Mouse (Mus musculus) limb, embryonic 14.5 days (tissue): ENCODE data around the gene Zbed5. TPM values are rescaled to one million over a fixed set of nuclear protein-coding genes. Genes with fewer than 3 reads are reported as not detected.

ENCODE experiments used
- ATAC-seq: fragments of 200-750 bp; cut with Nextera tagmentation; 2 replicates; pipeline ENCODE4 v1.8.0; 2017; ENCODE audit warnings: low read depth, moderate number of reproducible peaks, moderate TSS enrichment; ENCODE audit not compliant: low FRiP score
- DNase-seq: peaks from one replicate; pipeline ENCODE4 v3.0.0-alpha.2; 2015; ENCODE audit warnings: low spot score
- H3K27ac ChIP-seq: fragments of 300-500 bp; sonication (generic); replicated peaks from 2 replicates; pipeline ENCODE4 v1.5.1; 2014; ENCODE audit warnings: low read depth, mild to moderate bottlenecking, low read length, moderate library complexity, mixed read lengths
- H3K27me3 ChIP-seq: fragments of 300-500 bp; sonication (generic); 2 replicates; pipeline ENCODE4 v1.6.1; 2014; ENCODE audit warnings: low read length, mixed read lengths; ENCODE audit not compliant: control insufficient read depth, insufficient read depth
- H3K36me3 ChIP-seq: fragments of 300-500 bp; sonication (generic); 2 replicates; pipeline ENCODE4 v1.6.1; 2014; ENCODE audit warnings: mild to moderate bottlenecking, low read length, moderate library complexity, mixed read lengths; ENCODE audit not compliant: control insufficient read depth, insufficient read depth
- H3K4me1 ChIP-seq: fragments of 300-500 bp; sonication (generic); 2 replicates; pipeline ENCODE4 v1.6.1; 2014; ENCODE audit warnings: antibody characterized with exemption, low read length, mixed read lengths; ENCODE audit not compliant: control insufficient read depth, insufficient read depth
- H3K4me2 ChIP-seq: fragments of 300-500 bp; sonication (generic); replicated peaks from 2 replicates; pipeline ENCODE4 v1.6.1; 2014; ENCODE audit warnings: low read depth, mild to moderate bottlenecking, low read length, moderate library complexity; ENCODE audit not compliant: severe bottlenecking
- H3K4me3 ChIP-seq: fragments of 300-500 bp; sonication (generic); replicated peaks from 2 replicates; pipeline ENCODE4 v1.5.1; 2014; ENCODE audit warnings: low read length
- H3K9ac ChIP-seq: fragments of 300-500 bp; sonication (generic); 2 replicates; pipeline ENCODE4 v1.6.1; 2014; ENCODE audit warnings: mild to moderate bottlenecking, low read depth, low read length, moderate library complexity; ENCODE audit not compliant: severe bottlenecking
- H3K9me3 ChIP-seq: fragments of 300-500 bp; sonication (generic); 2 replicates; pipeline ENCODE4 v1.6.1; 2016; ENCODE audit warnings: low read length; ENCODE audit not compliant: control insufficient read depth
- POLR2A ChIP-seq: fragments of 200-500 bp; IDR thresholded peaks from 2 replicates; pipeline ENCODE4 v1.8.0; 2012; ENCODE audit warnings: inconsistent platforms, mild to moderate bottlenecking, moderate library complexity, borderline replicate concordance; ENCODE audit not compliant: insufficient read depth, insufficient read length; ENCODE audit errors: extremely low read depth
- WGBS: fragments of 180-500 bp; shearing (Covaris S2); extraction: QIAGEN DNeasy Blood & Tissue Kit; methylation state at CpG from one replicate; pipeline ENCODE4 v1.1.7; 2014; 5-methylcytosine and 5-hydroxymethylcytosine counted together
- polyA plus RNA-seq, 2 experiments: library from polyadenylated mRNA; depleted of rRNA in 1 of 2; stranded (reverse) in 1 of 2; unstranded in 1 of 2; fragments of >200 nt; fragmentation: Nextera tagmentation in 1 of 2; extraction: Ambion mirVana in 1 of 2; gene quantifications; 2 replicates each; pipeline versions ENCODE4 v1.2.1 to v1.2.3; 2012 to 2014

The Zbed5 gene
- polyA plus RNA-seq, 2 experiments = 8.2 to 9.1 TPM

DNA sequence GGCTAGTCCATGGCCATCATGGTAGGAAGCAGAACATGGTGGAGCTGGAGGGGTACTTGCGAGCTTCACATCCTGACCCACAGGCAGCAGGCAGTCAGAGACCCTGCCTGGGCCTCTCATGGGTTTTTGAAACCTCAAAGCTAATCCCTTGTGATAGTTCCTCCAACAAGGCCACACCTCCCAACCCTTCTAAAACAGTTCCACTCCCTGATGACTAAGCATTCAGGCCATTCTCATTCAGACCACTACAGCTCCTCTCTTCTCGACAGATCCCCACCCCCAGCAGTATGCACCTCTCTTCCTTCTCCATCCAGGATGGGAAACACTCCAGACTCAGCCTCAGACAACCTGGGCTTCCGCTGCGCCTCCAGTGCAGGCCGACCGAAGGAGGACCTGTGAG lies 33.2 kb upstream of the Zbed5 start:
- H3K36me3 ChIP-seq = peaks cover 45% of the 10 kb centered on the region
- H3K9ac ChIP-seq = no peak overlapping the region
- H3K4me1 ChIP-seq = no peaks in the 10 kb centered on the region
- no peak for ATAC-seq
- no peak overlapping the region for H3K4me3 ChIP-seq
- no peak for DNase-seq
- 96% methylated on average over 6 of the region's 6 CpGs for WGBS
- no peak for TF ChIP-seq POLR2A
- no peak overlapping the region for H3K27ac ChIP-seq
- no peak overlapping the region for H3K4me2 ChIP-seq
- H3K27me3 ChIP-seq = no peaks in the 10 kb centered on the region
- no peaks in the 10 kb centered on the region for H3K9me3 ChIP-seq

DNA sequence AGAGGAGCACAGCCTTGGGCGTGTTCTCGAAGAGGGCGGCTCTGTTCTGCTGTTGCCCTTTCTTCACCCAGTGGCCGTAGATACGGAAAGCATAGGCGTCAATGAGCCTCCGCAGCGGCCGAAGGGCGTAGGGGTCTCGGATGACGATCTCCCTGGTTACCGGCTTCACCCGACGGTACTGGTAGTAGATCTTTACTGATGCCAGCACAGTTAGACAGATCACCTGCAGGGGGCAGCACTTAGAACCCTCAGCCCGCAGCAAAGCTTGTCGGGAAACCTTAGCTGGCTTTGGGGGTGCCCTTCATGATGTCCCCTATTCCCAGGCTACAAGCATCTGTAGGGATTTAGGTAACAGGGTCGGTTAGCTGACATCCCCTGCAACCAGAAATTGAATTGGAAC lies 31.1 kb upstream of the Zbed5 start:
- TF ChIP-seq POLR2A = no peak
- peak; percentile 22 for DNase-seq
- H3K9ac ChIP-seq = peak overlapping the region; percentile 40; the same call in 1 of the 2 replicates
- 10% methylated on average over 18 of the region's 18 CpGs for WGBS
- no peak overlapping the region for H3K4me2 ChIP-seq
- no peaks in the 10 kb centered on the region for H3K9me3 ChIP-seq
- peaks cover 27% of the 10 kb centered on the region for H3K36me3 ChIP-seq
- no peak overlapping the region for H3K27ac ChIP-seq
- no peaks in the 10 kb centered on the region for H3K27me3 ChIP-seq
- no peak overlapping the region for H3K4me3 ChIP-seq
- no peaks in the 10 kb centered on the region for H3K4me1 ChIP-seq
- no peak for ATAC-seq

DNA sequence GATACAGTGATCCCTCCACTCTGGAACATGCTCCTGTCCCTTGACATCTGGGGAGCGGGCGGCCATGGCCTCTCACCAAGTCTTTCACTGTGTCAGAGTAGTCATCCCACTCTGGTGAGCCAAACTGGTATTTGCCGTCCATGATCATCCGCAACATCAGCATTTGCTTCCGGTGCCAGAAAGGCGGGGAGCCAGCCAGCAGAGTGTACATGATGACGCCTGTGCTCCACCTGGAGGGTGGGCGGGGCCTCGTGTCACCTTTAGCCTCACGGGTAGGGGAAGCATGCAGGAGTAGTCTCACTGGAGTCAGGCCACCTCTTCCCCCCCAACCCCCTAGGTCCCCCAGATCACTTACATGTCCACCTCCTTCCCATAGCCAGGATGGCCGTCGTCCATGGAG lies 29.7 kb upstream of the Zbed5 start:
- Histone ChIP-seq H3K27me3 (no peaks in the 10 kb centered on the region), H3K27ac (no peak overlapping the region), H3K36me3 (peaks cover 14% of the 10 kb centered on the region), H3K9me3 (no peaks in the 10 kb centered on the region), H3K4me3 (no peak overlapping the region), H3K4me1 (no peaks in the 10 kb centered on the region), H3K9ac (no peak overlapping the region), H3K4me2 (no peak overlapping the region)
- no peak for TF ChIP-seq POLR2A
- no peak for ATAC-seq
- no peak for DNase-seq
- WGBS = 84% methylated on average over 12 of the region's 12 CpGs

DNA sequence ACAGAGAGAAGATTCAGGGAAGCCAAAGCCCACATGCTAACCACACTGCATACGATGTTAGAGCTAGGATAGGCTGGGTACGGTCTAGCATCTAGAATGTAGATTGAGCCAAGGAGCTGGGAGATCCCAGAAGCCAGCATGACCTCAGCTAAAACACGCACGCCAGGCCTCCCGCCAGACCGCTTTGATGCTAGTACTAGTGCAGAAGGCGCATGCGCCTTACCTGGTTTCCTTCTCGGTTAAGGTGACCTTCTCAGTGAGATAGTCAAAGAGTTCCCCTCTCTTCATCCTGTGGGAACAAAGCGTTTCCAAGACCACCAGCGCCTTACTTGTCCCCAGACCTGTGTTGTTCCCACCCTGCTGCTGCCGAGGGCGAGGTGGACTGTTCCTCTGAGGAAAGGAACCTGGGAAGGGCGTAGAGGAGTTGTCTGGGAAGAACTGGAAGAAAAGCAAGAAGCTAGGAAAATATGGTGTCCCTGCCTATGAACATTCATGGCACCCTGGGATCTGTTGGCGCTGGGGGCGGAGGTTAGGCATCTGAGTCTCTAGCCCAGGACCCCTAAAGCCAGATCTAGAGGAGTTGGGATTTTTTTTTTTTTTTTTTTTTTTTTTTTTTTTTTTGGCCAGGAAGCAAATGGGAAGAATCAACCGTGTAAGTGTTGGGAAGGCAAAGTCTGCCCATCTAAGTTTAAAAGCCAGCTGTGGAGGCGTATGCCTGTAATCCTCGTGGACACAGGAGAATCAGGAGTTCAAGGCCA lies 26.1 kb upstream of the Zbed5 start:
- 88% methylated on average over 19 of the region's 19 CpGs for WGBS
- no peak overlapping the region for H3K4me2 ChIP-seq
- no peak overlapping the region for H3K4me3 ChIP-seq
- DNase-seq = no peak
- no peaks in the 10 kb centered on the region for H3K9me3 ChIP-seq
- no peak for ATAC-seq
- no peaks in the 10 kb centered on the region for H3K4me1 ChIP-seq
- no peaks in the 10 kb centered on the region for H3K27me3 ChIP-seq
- H3K9ac ChIP-seq = no peak overlapping the region
- no peak overlapping the region for H3K27ac ChIP-seq
- no peak for TF ChIP-seq POLR2A
- H3K36me3 ChIP-seq = no peaks in the 10 kb centered on the region

DNA sequence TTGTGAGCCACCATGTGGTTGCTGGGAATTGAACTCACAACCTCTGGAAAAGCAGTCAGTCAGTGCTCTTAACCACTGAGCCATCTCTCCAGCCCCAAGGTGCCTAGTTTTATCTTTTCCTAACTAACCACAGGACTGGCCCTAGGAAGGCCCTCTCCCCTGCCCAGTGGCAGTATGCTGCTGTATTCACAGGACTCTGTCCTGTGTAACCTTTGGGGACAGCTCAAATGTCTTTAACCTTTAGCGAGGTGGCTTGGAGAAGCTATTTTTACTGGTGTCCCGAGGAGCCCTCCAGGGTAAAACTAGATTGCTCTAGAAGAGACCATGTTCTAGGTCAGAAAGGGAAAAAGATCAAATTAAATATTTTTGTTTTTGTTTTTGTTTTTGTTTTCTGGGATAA lies 24.3 kb upstream of the Zbed5 start:
- ATAC-seq (no peak), DNase-seq (no peak)
- Histone ChIP-seq H3K27me3 (no peaks in the 10 kb centered on the region), H3K4me3 (no peak overlapping the region), H3K4me1 (no peaks in the 10 kb centered on the region), H3K27ac (no peak overlapping the region), H3K9ac (no peak overlapping the region), H3K9me3 (no peaks in the 10 kb centered on the region), H3K36me3 (no peaks in the 10 kb centered on the region), H3K4me2 (no peak overlapping the region)
- no peak for TF ChIP-seq POLR2A
- 74% methylated on average over 2 of the region's 2 CpGs for WGBS

DNA sequence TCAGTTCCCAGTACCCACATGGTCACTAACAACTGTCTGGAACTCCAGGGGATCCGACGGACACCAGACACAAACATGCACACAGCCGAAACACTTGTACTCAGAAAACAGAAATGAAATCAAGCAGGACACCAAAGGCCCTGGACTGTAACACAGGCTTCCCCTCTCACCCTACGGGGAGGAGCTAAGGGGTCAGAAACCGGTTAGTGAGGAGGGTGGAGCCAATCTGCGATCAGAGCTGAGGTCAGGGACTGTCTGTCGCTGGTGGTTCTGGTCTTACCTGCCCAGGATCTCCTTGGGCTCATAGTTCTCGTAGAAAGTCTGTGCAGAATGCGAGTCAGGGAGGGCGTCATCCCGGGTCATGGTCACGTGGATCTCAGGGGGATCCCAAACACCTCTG lies 21.6 kb upstream of the Zbed5 start:
- Histone ChIP-seq H3K27ac (no peak overlapping the region), H3K4me2 (no peak overlapping the region), H3K9ac (no peak overlapping the region), H3K4me3 (no peak overlapping the region), H3K36me3 (no peaks in the 10 kb centered on the region), H3K4me1 (no peaks in the 10 kb centered on the region), H3K9me3 (no peaks in the 10 kb centered on the region), H3K27me3 (no peaks in the 10 kb centered on the region)
- no peak for TF ChIP-seq POLR2A
- WGBS = 86% methylated on average over 12 of the region's 12 CpGs
- no peak for ATAC-seq
- DNase-seq = no peak
